Mouse (Mus musculus) liver, adult 2 months (tissue): ENCODE data around the gene Ssh3.

ENCODE experiments used
- CTCF ChIP-seq: fragments of 200-500 bp; IDR thresholded peaks from 2 replicates; pipeline ENCODE4 v1.5.1; 2011; ENCODE audit warnings: low read depth, low read length, control low read depth
- POLR2A ChIP-seq: fragments of 200-500 bp; IDR thresholded peaks from 2 replicates; pipeline ENCODE4 v1.6.1; 2011; ENCODE audit warnings: low read length, control low read depth; ENCODE audit not compliant: insufficient read depth; ENCODE audit errors: extremely low read depth

- TF ChIP-seq CTCF (no peak), POLR2A (no peak)
Observed at GRCm38 (mm10) chr19:4242416-4242815, 26.6 kb downstream of the Ssh3 start.
